Mouse (Mus musculus) myocyte (in vitro differentiated cells): ENCODE results near the gene Tomm5.

Source experiments
- MAX ChIP-seq: IDR thresholded peaks from one replicate; pipeline ENCODE4 v1.6.1; 2011; ENCODE audit warnings: low read depth, mild to moderate bottlenecking, control low read depth
- POLR2A ChIP-seq: IDR thresholded peaks from one replicate; pipeline ENCODE4 v1.6.1; 2011; ENCODE audit warnings: low read depth, mild to moderate bottlenecking, control low read depth, moderate library complexity; ENCODE audit not compliant: insufficient read length

GRCm38 (mm10) chr4:45064577-45064976, 43.3 kb downstream of the Tomm5 start:
- no peak for TF ChIP-seq POLR2A
- TF ChIP-seq MAX, result no peak
